8 mouse cellular contexts compared by ENCODE assay signal in genomic region chr2:155514666-155515065, GRCm38 (mm10). TPM values are rescaled to one million over a fixed set of nuclear protein-coding genes. Genes with fewer than 3 reads are reported as not detected.
DNase-seq lines count a peak whose midpoint lies in the region; ATAC-seq and TF ChIP-seq lines count a peak whose summit lies in the region.

No protein-coding gene starts in this region.

- no peak overlapping the region for H3K27ac ChIP-seq in embryonic facial prominence, embryonic 13.5 days
- H3K27ac ChIP-seq in heart, embryonic 11.5 days (ENCODE audit: low read depth, low read length): no peak overlapping the region
- H3K27ac ChIP-seq in kidney, embryonic 15.5 days: no peak overlapping the region
- no peak overlapping the region for H3K27ac ChIP-seq in limb, embryonic 14.5 days (replicated peaks; ENCODE audit: low read depth, low read length)
- peak overlapping the region; percentile 80 for H3K27ac ChIP-seq in midbrain, embryonic 15.5 days

- H3K4me2 ChIP-seq in embryonic facial prominence, embryonic 13.5 days: peak overlapping the region; percentile 81
- H3K4me2 ChIP-seq in heart, embryonic 11.5 days: peak overlapping the region; percentile 72
- peak overlapping the region; percentile 85 for H3K4me2 ChIP-seq in kidney, embryonic 15.5 days
- H3K4me2 ChIP-seq in limb, embryonic 14.5 days (replicated peaks; ENCODE audit: low read depth, low read length, severe bottlenecking): peak overlapping the region; percentile 65
- peak overlapping the region; percentile 68 for H3K4me2 ChIP-seq in midbrain, embryonic 15.5 days

- DNase-seq in adrenal gland, postnatal 10 days: peak; percentile 78
- DNase-seq in limb, embryonic 14.5 days (ENCODE audit: low spot score): peak; percentile 44
- peak; percentile 69 to 82 for DNase-seq in spleen, adult 18-20 months
- DNase-seq in adipocyte (ENCODE audit: low spot score): no peak

- 2% methylated on average over 23 of the region's 23 CpGs for WGBS in embryonic facial prominence, embryonic 13.5 days
- WGBS in heart, embryonic 11.5 days (ENCODE audit: insufficient replicate concordance): 1% methylated on average over 23 of the region's 23 CpGs
- WGBS in kidney, embryonic 15.5 days: 4% methylated on average over 22 of the region's 23 CpGs
- WGBS in limb, embryonic 14.5 days: 4% methylated on average over 23 of the region's 23 CpGs
- under 1% methylated on average over 23 of the region's 23 CpGs for WGBS in midbrain, embryonic 15.5 days

- H3K36me3 ChIP-seq in embryonic facial prominence, embryonic 13.5 days: no peaks in the 10 kb centered on the region
- H3K36me3 ChIP-seq in heart, embryonic 11.5 days (ENCODE audit: control insufficient read depth, insufficient read depth, low read length): no peaks in the 10 kb centered on the region
- H3K36me3 ChIP-seq in kidney, embryonic 15.5 days: no peaks in the 10 kb centered on the region
- H3K36me3 ChIP-seq in limb, embryonic 14.5 days (ENCODE audit: control insufficient read depth, insufficient read depth, low read length): no peaks in the 10 kb centered on the region
- H3K36me3 ChIP-seq in midbrain, embryonic 15.5 days (replicated peaks): no peaks in the 10 kb centered on the region

- no peak for TF ChIP-seq POLR2A in limb, embryonic 14.5 days (IDR thresholded peaks at IDR 0.05; ENCODE audit: borderline replicate concordance, extremely low read depth, insufficient read depth, insufficient read length)

- ATAC-seq in embryonic facial prominence, embryonic 13.5 days (ENCODE audit: insufficient number of reproducible peaks, insufficient read depth, low FRiP score, low TSS enrichment, low read depth): no peak
- no peak for ATAC-seq in heart, embryonic 11.5 days (replicated peaks; ENCODE audit: insufficient number of reproducible peaks, low FRiP score, low TSS enrichment)
- no peak for ATAC-seq in kidney, embryonic 15.5 days (replicated peaks; ENCODE audit: low FRiP score)
- ATAC-seq in limb, embryonic 14.5 days (ENCODE audit: low FRiP score, low read depth): no peak
- peak; percentile 45 for ATAC-seq in midbrain, embryonic 15.5 days (replicated peaks)

- peak overlapping the region; percentile 54 for H3K4me3 ChIP-seq in embryonic facial prominence, embryonic 13.5 days
- H3K4me3 ChIP-seq in heart, embryonic 11.5 days (ENCODE audit: low read depth, low read length): peak overlapping the region; percentile 45
- H3K4me3 ChIP-seq in kidney, embryonic 15.5 days (replicated peaks): peak overlapping the region; percentile 48
- H3K4me3 ChIP-seq in limb, embryonic 14.5 days (replicated peaks; ENCODE audit: low read length): peak overlapping the region; percentile 38
- peak overlapping the region; percentile 58 for H3K4me3 ChIP-seq in midbrain, embryonic 15.5 days

- H3K4me1 ChIP-seq in embryonic facial prominence, embryonic 13.5 days: peaks cover 20% of the 10 kb centered on the region
- peaks cover 9% of the 10 kb centered on the region for H3K4me1 ChIP-seq in heart, embryonic 11.5 days (ENCODE audit: control insufficient read depth, insufficient read depth, low read length)
- H3K4me1 ChIP-seq in kidney, embryonic 15.5 days: peaks cover 22% of the 10 kb centered on the region
- peaks cover 7% of the 10 kb centered on the region; the same call in 1 of the 2 replicates for H3K4me1 ChIP-seq in limb, embryonic 14.5 days (ENCODE audit: control insufficient read depth, insufficient read depth, low read length)
- H3K4me1 ChIP-seq in midbrain, embryonic 15.5 days: peaks cover 43% of the 10 kb centered on the region

- peak overlapping the region; percentile 70 for H3K9ac ChIP-seq in embryonic facial prominence, embryonic 13.5 days
- H3K9ac ChIP-seq in heart, embryonic 11.5 days (ENCODE audit: low read depth, low read length): peak overlapping the region; percentile 23; the same call in 1 of the 2 replicates
- H3K9ac ChIP-seq in kidney, embryonic 15.5 days: peak overlapping the region; percentile 56
- peak overlapping the region; percentile 54 for H3K9ac ChIP-seq in limb, embryonic 14.5 days (ENCODE audit: low read depth, low read length, severe bottlenecking)
- peak overlapping the region; percentile 79 for H3K9ac ChIP-seq in midbrain, embryonic 15.5 days

- peaks cover 25% of the 10 kb centered on the region for H3K27me3 ChIP-seq in embryonic facial prominence, embryonic 13.5 days
- peaks cover 16% of the 10 kb centered on the region for H3K27me3 ChIP-seq in heart, embryonic 11.5 days (ENCODE audit: control insufficient read depth, insufficient read depth, low read length)
- H3K27me3 ChIP-seq in kidney, embryonic 15.5 days: peaks cover 21% of the 10 kb centered on the region
- 0 out of 2 replicates have a peak, but pooled peaks cover 3% of the 10 kb centered on the region for H3K27me3 ChIP-seq in limb, embryonic 14.5 days (ENCODE audit: control insufficient read depth, insufficient read depth, low read length)
- no peaks in the 10 kb centered on the region for H3K27me3 ChIP-seq in midbrain, embryonic 15.5 days (replicated peaks)

- no peaks in the 10 kb centered on the region for H3K9me3 ChIP-seq in embryonic facial prominence, embryonic 13.5 days
- no peaks in the 10 kb centered on the region for H3K9me3 ChIP-seq in heart, embryonic 11.5 days (replicated peaks; ENCODE audit: control insufficient read depth, low read length)
- H3K9me3 ChIP-seq in kidney, embryonic 15.5 days (replicated peaks): no peaks in the 10 kb centered on the region
- no peaks in the 10 kb centered on the region for H3K9me3 ChIP-seq in limb, embryonic 14.5 days (ENCODE audit: control insufficient read depth, low read length)
- no peaks in the 10 kb centered on the region for H3K9me3 ChIP-seq in midbrain, embryonic 15.5 days

RNA-seq across cellular contexts. Expression of gene Acss2, which starts 3.1 kb away (rescaled TPM):
- 10 to 100 TPM; 26.5 to 40.9 TPM for total RNA-seq in adrenal gland, postnatal 10 days (2021)
- polyA plus RNA-seq in embryonic facial prominence, embryonic 13.5 days (2015; fragmentation: Nextera tagmentation; extraction: Ambion mirVana): 12.2 and 13.1 TPM in 2 replicates
- polyA plus RNA-seq in heart, embryonic 11.5 days (2014; fragmentation: Nextera tagmentation; extraction: Ambion mirVana): 11.5 and 12.9 TPM in 2 replicates
- polyA plus RNA-seq in kidney, embryonic 15.5 days (2015; fragmentation: Nextera tagmentation; extraction: Ambion mirVana): 12.5 and 13.0 TPM in 2 replicates
- polyA plus RNA-seq in limb, embryonic 14.5 days (2012; rRNA removed): 13.3 and 14.8 TPM in 2 replicates
- 15.0 and 15.8 TPM in 2 replicates for polyA plus RNA-seq in limb, embryonic 14.5 days (2014; fragmentation: Nextera tagmentation; extraction: Ambion mirVana)
- 28.0 and 28.9 TPM in 2 replicates for polyA plus RNA-seq in midbrain, embryonic 15.5 days (2015; fragmentation: Nextera tagmentation; extraction: Ambion mirVana)

RNA-seq across cellular contexts. Expression of gene Ggt7, which starts 3.4 kb away (rescaled TPM):
- 1 to 10 TPM; 4.4 to 6.9 TPM for total RNA-seq in adrenal gland, postnatal 10 days (2021)
- 13.7 and 14.3 TPM in 2 replicates for polyA plus RNA-seq in embryonic facial prominence, embryonic 13.5 days (2015; fragmentation: Nextera tagmentation; extraction: Ambion mirVana)
- polyA plus RNA-seq in heart, embryonic 11.5 days (2014; fragmentation: Nextera tagmentation; extraction: Ambion mirVana): 1.1 and 1.6 TPM in 2 replicates
- 3.2 and 4.5 TPM in 2 replicates for polyA plus RNA-seq in kidney, embryonic 15.5 days (2015; fragmentation: Nextera tagmentation; extraction: Ambion mirVana)
- 18.0 and 32.5 TPM in 2 replicates for polyA plus RNA-seq in limb, embryonic 14.5 days (2012; rRNA removed)
- polyA plus RNA-seq in limb, embryonic 14.5 days (2014; fragmentation: Nextera tagmentation; extraction: Ambion mirVana): 3.7 and 4.4 TPM in 2 replicates
- 79.4 and 81.0 TPM in 2 replicates for polyA plus RNA-seq in midbrain, embryonic 15.5 days (2015; fragmentation: Nextera tagmentation; extraction: Ambion mirVana)

RNA-seq across cellular contexts. Expression of gene Ncoa6, which starts 41.0 kb away (rescaled TPM):
- total RNA-seq in adrenal gland, postnatal 10 days (2021): 10 to 100 TPM; 33.1 to 44.6 TPM
- polyA plus RNA-seq in embryonic facial prominence, embryonic 13.5 days (2015; fragmentation: Nextera tagmentation; extraction: Ambion mirVana): 24.5 and 27.2 TPM in 2 replicates
- 18.5 and 24.5 TPM in 2 replicates for polyA plus RNA-seq in heart, embryonic 11.5 days (2014; fragmentation: Nextera tagmentation; extraction: Ambion mirVana)
- 18.0 and 19.3 TPM in 2 replicates for polyA plus RNA-seq in kidney, embryonic 15.5 days (2015; fragmentation: Nextera tagmentation; extraction: Ambion mirVana)
- polyA plus RNA-seq in limb, embryonic 14.5 days (2012; rRNA removed): 45.4 and 54.2 TPM in 2 replicates
- 26.9 and 31.1 TPM in 2 replicates for polyA plus RNA-seq in limb, embryonic 14.5 days (2014; fragmentation: Nextera tagmentation; extraction: Ambion mirVana)
- 26.1 and 28.9 TPM in 2 replicates for polyA plus RNA-seq in midbrain, embryonic 15.5 days (2015; fragmentation: Nextera tagmentation; extraction: Ambion mirVana)

Comparison
In these comparisons a context has a peak if more than half of its experiments do, and no peak if none do; other contexts are left out.
1. H3K9ac ChIP-seq: peak in every context shown above with its lines; median percentile 79 in midbrain, embryonic 15.5 days; 70 in embryonic facial prominence, embryonic 13.5 days; 56 in kidney, embryonic 15.5 days; 54 in limb, embryonic 14.5 days; 23 in heart, embryonic 11.5 days.